Mouse (Mus musculus) gastrocnemius, adult 8-10 months (tissue): Measurements from ENCODE around the gene Arhgef17. TPM values are rescaled to one million over a fixed set of nuclear protein-coding genes. Genes with fewer than 3 reads are reported as not detected.

Experiments
- DNase-seq, 2 experiments: peaks; one replicate each; pipeline ENCODE4 v3.0.0; 2022; ENCODE audit warnings: low spot score in 2 of 2
- total RNA-seq, 4 experiments: library from RNA; stranded (reverse); gene quantifications; 2 replicates each; pipeline ENCODE4 v1.2.4; 2022

The Arhgef17 gene
- total RNA-seq, 4 experiments from 2014 or later: 33.5 to 44.3 (median 38.1) TPM

- DNase-seq: peak in 1 of 2 experiments; percentile 48
These were observed 11.1 kb upstream of the Arhgef17 start for GRCm38 (mm10) chr7:100942789-100943615.

- DNase-seq: no peak
These were observed 9.3 kb upstream of the Arhgef17 start for GRCm38 (mm10) chr7:100941169-100941568.

GRCm38 (mm10) chr7:100938106-100938505, 6.2 kb upstream of the Arhgef17 start:
- DNase-seq: no peak

- DNase-seq: no peak
These were observed 5.6 kb upstream of the Arhgef17 start for GRCm38 (mm10) chr7:100937481-100937880.

GRCm38 (mm10) chr7:100933520-100933919, 1.6 kb upstream of the Arhgef17 start:
- DNase-seq: no peak

- peak; percentile 82 to 85 for DNase-seq
These were observed 637 bp upstream of the Arhgef17 start for GRCm38 (mm10) chr7:100932481-100933007.

- no peak for DNase-seq
These were observed 486 bp downstream of the Arhgef17 start for GRCm38 (mm10) chr7:100931316-100931925.

- DNase-seq: no peak
These were observed 1.1 kb downstream of the Arhgef17 start for GRCm38 (mm10) chr7:100930619-100931315.

GRCm38 (mm10) chr7:100929639-100930303, 2.1 kb downstream of the Arhgef17 start:
- DNase-seq: no peak

- DNase-seq: no peak
These were observed 3.5 kb downstream of the Arhgef17 start for GRCm38 (mm10) chr7:100928456-100928855.

- peak in 1 of 2 experiments; percentile 68 for DNase-seq
These were observed 4.5 kb downstream of the Arhgef17 start for GRCm38 (mm10) chr7:100927287-100928000.

GRCm38 (mm10) chr7:100926311-100926923, 5.5 kb downstream of the Arhgef17 start:
- DNase-seq: no peak

GRCm38 (mm10) chr7:100924674-100925445, 7.0 kb downstream of the Arhgef17 start:
- DNase-seq: no peak

- DNase-seq: no peak
These were observed 7.7 kb downstream of the Arhgef17 start for GRCm38 (mm10) chr7:100924200-100924599.

- no peak for DNase-seq
These were observed 9.0 kb downstream of the Arhgef17 start for GRCm38 (mm10) chr7:100922907-100923306.

- no peak for DNase-seq
These were observed 10.6 kb downstream of the Arhgef17 start for GRCm38 (mm10) chr7:100921289-100921688.

- DNase-seq: no peak
These were observed 12.1 kb downstream of the Arhgef17 start for GRCm38 (mm10) chr7:100919809-100920107.

GRCm38 (mm10) chr7:100919006-100919808, 12.7 kb downstream of the Arhgef17 start:
- no peak for DNase-seq

- DNase-seq: peak in 1 of 2 experiments; percentile 53
These were observed 13.7 kb downstream of the Arhgef17 start for GRCm38 (mm10) chr7:100918176-100918575.
